Mouse (Mus musculus) ES-E14 (cell line): ENCODE results near the gene Adar.

Experiments used
- CHD2 ChIP-seq: IDR thresholded peaks from 2 replicates; pipeline ENCODE4 v1.6.1; 2014; ENCODE audit warnings: mild to moderate bottlenecking, low read depth, low read length, inconsistent platforms
- HCFC1 ChIP-seq: IDR thresholded peaks from 2 replicates; pipeline ENCODE4 v1.6.1; 2012; ENCODE audit warnings: low read length, inconsistent platforms, borderline replicate concordance; ENCODE audit not compliant: insufficient read depth
- ZNF384 ChIP-seq: IDR thresholded peaks from 2 replicates; pipeline ENCODE4 v1.6.1; 2012; ENCODE audit warnings: low read depth, low read length, inconsistent platforms

- TF ChIP-seq ZNF384 (no peak), HCFC1 (peak; percentile 34; the same call in 1 of the 2 replicates), CHD2 (no peak)
These were observed at the start of gene Adar for GRCm38 (mm10) chr3:89714359-89715206.
